Mouse (Mus musculus): Measurements from ENCODE around the gene Tcp11.

Tcp11 gene

GRCm38 (mm10) chr17:28080045-28080816 is at the start of gene Tcp11:
TSS of gene Tcp11 (minus strand) at chr17:28080639.
- peak in 1 of 2 experiments; percentile 48 for DNase-seq (ENCODE audit: low spot score in 2 of 2)

GRCm38 (mm10) chr17:28129796-28130195 is 49.4 kb upstream of the Tcp11 start:
- no peak for DNase-seq (ENCODE audit: low spot score in 2 of 2)

GRCm38 (mm10) chr17:28124368-28124767 is 43.9 kb upstream of the Tcp11 start:
- no peak for DNase-seq (ENCODE audit: low spot score in 2 of 2)

- DNase-seq (ENCODE audit: low spot score in 2 of 2) = no peak
These were observed 43.2 kb upstream of the Tcp11 start for GRCm38 (mm10) chr17:28123627-28124026.

GRCm38 (mm10) chr17:28122949-28123348 is 42.5 kb upstream of the Tcp11 start:
- DNase-seq (ENCODE audit: low spot score in 2 of 2) = no peak

- no peak for DNase-seq (ENCODE audit: low spot score in 2 of 2)
These were observed 40.0 kb upstream of the Tcp11 start for GRCm38 (mm10) chr17:28120460-28120859.

GRCm38 (mm10) chr17:28117451-28118209 is 37.2 kb upstream of the Tcp11 start:
- no peak for DNase-seq (ENCODE audit: low spot score in 2 of 2)

GRCm38 (mm10) chr17:28116335-28116734 is 35.9 kb upstream of the Tcp11 start:
- no peak for DNase-seq (ENCODE audit: low spot score in 2 of 2)

GRCm38 (mm10) chr17:28112266-28112665 is 31.8 kb upstream of the Tcp11 start:
- no peak for DNase-seq (ENCODE audit: low spot score in 2 of 2)

- DNase-seq (ENCODE audit: low spot score in 2 of 2) = no peak
These were observed 26.8 kb upstream of the Tcp11 start for GRCm38 (mm10) chr17:28107275-28107674.

GRCm38 (mm10) chr17:28106352-28106751 is 25.9 kb upstream of the Tcp11 start:
- DNase-seq (ENCODE audit: low spot score in 2 of 2) = no peak

- no peak for DNase-seq (ENCODE audit: low spot score in 2 of 2)
These were observed 24.0 kb upstream of the Tcp11 start for GRCm38 (mm10) chr17:28104416-28104815.

- no peak for DNase-seq (ENCODE audit: low spot score in 2 of 2)
These were observed 21.5 kb upstream of the Tcp11 start for GRCm38 (mm10) chr17:28101902-28102319.

GRCm38 (mm10) chr17:28101284-28101887 is 20.9 kb upstream of the Tcp11 start:
- DNase-seq (ENCODE audit: low spot score in 2 of 2) = no peak

- DNase-seq (ENCODE audit: low spot score in 2 of 2) = no peak
These were observed 20.2 kb upstream of the Tcp11 start for GRCm38 (mm10) chr17:28100669-28101068.

- no peak for DNase-seq (ENCODE audit: low spot score in 2 of 2)
These were observed 18.6 kb upstream of the Tcp11 start for GRCm38 (mm10) chr17:28099086-28099485.

- no peak for DNase-seq (ENCODE audit: low spot score in 2 of 2)
These were observed 16.9 kb upstream of the Tcp11 start for GRCm38 (mm10) chr17:28097308-28097707.

GRCm38 (mm10) chr17:28096418-28096817 is 16.0 kb upstream of the Tcp11 start:
- no peak for DNase-seq (ENCODE audit: low spot score in 2 of 2)

- no peak for DNase-seq (ENCODE audit: low spot score in 2 of 2)
These were observed 13.4 kb upstream of the Tcp11 start for GRCm38 (mm10) chr17:28093837-28094236.

- DNase-seq (ENCODE audit: low spot score in 2 of 2) = no peak
These were observed 11.9 kb upstream of the Tcp11 start for GRCm38 (mm10) chr17:28092297-28092696.

- DNase-seq (ENCODE audit: low spot score in 2 of 2) = no peak
These were observed 8.3 kb upstream of the Tcp11 start for GRCm38 (mm10) chr17:28088718-28089117.

GRCm38 (mm10) chr17:28087430-28087829 is 7.0 kb upstream of the Tcp11 start:
- DNase-seq (ENCODE audit: low spot score in 2 of 2) = no peak

- peak; percentile 80 to 89 for DNase-seq (ENCODE audit: low spot score in 2 of 2)
These were observed 4.5 kb upstream of the Tcp11 start for GRCm38 (mm10) chr17:28084964-28085363.
